Mouse (Mus musculus): ENCODE results near the gene Lrrc18. TPM values are rescaled to one million over a fixed set of nuclear protein-coding genes. Genes with fewer than 3 reads are reported as not detected.

Gene Lrrc18
- 0.13 and 0.25 TPM in 2 replicates for polyA plus RNA-seq (2015; fragmentation: Nextera tagmentation; extraction: Ambion mirVana)

DNA sequence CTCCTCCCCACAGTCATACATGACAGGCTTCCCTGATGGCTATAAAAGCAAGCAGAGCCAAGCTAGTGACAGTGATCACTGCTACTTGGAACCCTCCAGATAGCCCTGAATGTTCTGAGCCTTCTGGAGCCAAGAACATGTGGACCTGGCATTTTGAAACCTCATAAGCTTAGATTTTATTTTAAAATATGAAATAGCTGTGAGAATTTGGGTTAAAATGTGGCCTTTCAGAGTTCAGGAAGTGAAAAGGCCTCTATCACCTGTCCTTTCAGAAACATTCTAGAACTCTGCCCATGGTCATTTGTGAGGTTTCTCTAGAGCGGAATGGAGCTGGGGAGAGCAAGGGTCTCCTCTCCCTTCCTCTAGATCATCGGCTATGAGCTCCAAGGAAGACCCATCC is at the start of gene Lrrc18:
Gene Lrrc18, plus strand, starts transcription at position 301 of the 400 bp plus-strand sequence.
- no peaks in the 10 kb centered on the region for H3K27me3 ChIP-seq

DNA sequence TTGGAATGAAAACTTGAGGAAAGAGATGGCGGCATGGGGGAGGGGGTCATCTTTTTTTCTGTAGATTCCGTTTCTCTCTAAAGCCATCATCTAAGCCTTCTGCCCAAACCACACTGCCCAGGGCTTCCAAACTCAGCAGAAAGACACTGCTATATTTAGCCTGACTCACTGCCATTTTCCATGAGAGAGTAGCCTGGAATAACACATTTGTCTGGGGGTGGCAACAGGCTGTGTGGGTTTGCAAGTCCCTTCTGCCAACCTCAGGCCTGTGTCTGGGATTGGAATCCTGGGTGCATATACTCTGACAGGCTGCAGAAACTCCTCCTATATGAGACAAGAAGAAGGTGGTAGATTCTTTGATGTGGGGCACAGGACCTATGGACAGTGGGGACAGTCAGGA is 43.7 kb upstream of the Lrrc18 start:
- Histone ChIP-seq H3K9ac (no peak overlapping the region), H3K4me2 (no peak overlapping the region), H3K4me1 (replicated peaks) (peaks cover 20% of the 10 kb centered on the region), H3K27me3 (no peaks in the 10 kb centered on the region), H3K27ac (0 out of 2 replicates have a peak overlapping the region, but pooled peaks have one; percentile 3), H3K36me3 (no peaks in the 10 kb centered on the region), H3K4me3 (no peak overlapping the region), H3K9me3 (replicated peaks) (no peaks in the 10 kb centered on the region)
- WGBS: 78% methylated on average over 2 of the region's 2 CpGs
- no peak for ATAC-seq (replicated peaks; ENCODE audit: insufficient number of reproducible peaks, insufficient read depth, low FRiP score, low read depth)

More for the DNA sequence above, at the start of gene Lrrc18:
- peaks cover 12% of the 10 kb centered on the region for H3K4me1 ChIP-seq (replicated peaks)
- H3K9ac ChIP-seq: no peak within 1 kb of the TSS
- H3K9me3 ChIP-seq (replicated peaks): no peaks in the 10 kb centered on the region
- ATAC-seq (replicated peaks; ENCODE audit: insufficient number of reproducible peaks, insufficient read depth, low FRiP score, low read depth): no peak
- no peaks in the 10 kb centered on the region for H3K36me3 ChIP-seq
- H3K27ac ChIP-seq: no peak within 1 kb of the TSS
- 83% methylated on average over 2 of the region's 2 CpGs for WGBS
- H3K4me2 ChIP-seq: no peak within 1 kb of the TSS
- H3K4me3 ChIP-seq: no peak within 1 kb of the TSS

DNA sequence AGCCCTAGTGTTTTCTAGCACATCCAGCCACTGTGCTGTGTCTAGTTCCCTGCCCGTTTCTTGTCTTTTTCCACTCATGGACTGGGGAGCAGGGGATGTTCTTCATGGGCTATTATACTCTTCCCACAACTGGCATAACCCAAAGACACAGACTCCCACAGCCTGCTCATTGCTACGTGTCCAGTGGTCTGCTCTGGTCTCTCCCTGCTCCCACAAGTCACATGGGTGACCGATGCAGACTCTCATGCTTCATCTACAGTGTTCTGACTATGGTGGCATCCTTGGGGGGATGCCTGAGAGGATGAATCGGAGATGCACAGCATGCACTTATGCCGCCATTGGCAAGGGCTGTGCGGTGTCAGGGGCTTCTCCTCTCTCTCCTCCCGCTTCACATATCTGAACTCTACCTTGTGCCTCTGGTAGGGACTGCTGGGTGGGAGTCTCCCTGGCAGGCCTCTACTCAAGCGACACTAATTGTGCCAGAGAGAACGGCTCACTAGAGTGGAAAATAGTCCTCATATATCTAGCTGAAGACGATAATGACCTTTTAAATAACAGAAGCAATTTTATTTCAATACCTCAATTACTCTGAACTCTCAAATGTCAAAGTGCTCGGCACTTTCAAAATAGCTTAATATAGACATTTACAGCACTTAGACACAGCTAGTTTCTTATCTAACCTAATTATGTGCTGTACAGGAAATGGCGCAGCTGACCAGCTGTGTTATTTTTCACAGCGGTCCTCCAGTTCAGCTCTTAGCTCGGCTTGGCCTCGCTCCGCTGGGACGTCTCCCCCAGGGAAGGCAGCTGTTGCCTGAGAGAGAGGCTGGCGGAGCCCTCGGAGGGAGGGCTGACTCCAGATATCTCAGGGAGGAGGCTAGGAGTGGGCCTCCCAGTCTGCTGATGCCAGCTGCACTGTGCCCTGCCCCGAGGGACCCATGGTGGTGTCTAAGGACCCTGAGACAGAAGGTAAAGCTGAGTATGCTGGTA is 40.6 kb upstream of the Lrrc18 start:
- Histone ChIP-seq H3K27me3 (no peaks in the 10 kb centered on the region), H3K4me1 (replicated peaks) (peaks cover 25% of the 10 kb centered on the region), H3K4me2 (peak overlapping the region; percentile 30), H3K9me3 (replicated peaks) (no peaks in the 10 kb centered on the region), H3K9ac (no peak overlapping the region), H3K4me3 (no peak overlapping the region), H3K36me3 (no peaks in the 10 kb centered on the region), H3K27ac (peak overlapping the region; percentile 79)
- ATAC-seq (replicated peaks; ENCODE audit: insufficient number of reproducible peaks, insufficient read depth, low FRiP score, low read depth): peak; percentile 73
- WGBS: 35% methylated on average over 20 of the region's 20 CpGs

DNA sequence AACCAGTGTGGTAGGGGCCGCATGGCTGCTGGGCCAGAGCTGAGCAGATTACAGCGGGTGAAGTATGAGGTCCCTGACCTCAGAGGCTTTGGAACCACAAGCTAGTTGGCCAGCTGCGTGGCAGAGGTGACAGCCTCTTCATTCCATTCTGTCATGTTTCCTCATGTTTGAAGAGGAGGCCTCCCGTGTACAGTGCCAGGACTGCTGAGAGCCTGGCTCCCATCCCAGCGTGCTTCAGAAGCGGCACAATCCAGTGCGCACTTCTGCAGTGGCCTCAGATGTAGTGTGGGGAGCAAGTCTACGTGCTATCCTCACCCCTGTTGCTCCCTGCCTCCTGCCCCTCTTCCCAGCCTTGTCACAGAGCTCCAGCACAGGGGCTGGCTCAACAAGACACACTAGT is 34.7 kb upstream of the Lrrc18 start:
- no peaks in the 10 kb centered on the region for H3K9me3 ChIP-seq (replicated peaks)
- peak; percentile 95 for ATAC-seq (replicated peaks; ENCODE audit: insufficient number of reproducible peaks, insufficient read depth, low FRiP score, low read depth)
- H3K36me3 ChIP-seq: no peaks in the 10 kb centered on the region
- peak overlapping the region; percentile 93 for H3K27ac ChIP-seq
- peaks cover 51% of the 10 kb centered on the region for H3K4me1 ChIP-seq (replicated peaks)
- no peak overlapping the region for H3K4me3 ChIP-seq
- H3K9ac ChIP-seq: no peak overlapping the region; the same call in 1 of the 2 replicates
- peak overlapping the region; percentile 28; the same call in 1 of the 2 replicates for H3K4me2 ChIP-seq
- 25% methylated on average over 8 of the region's 8 CpGs for WGBS
- H3K27me3 ChIP-seq: no peaks in the 10 kb centered on the region

DNA sequence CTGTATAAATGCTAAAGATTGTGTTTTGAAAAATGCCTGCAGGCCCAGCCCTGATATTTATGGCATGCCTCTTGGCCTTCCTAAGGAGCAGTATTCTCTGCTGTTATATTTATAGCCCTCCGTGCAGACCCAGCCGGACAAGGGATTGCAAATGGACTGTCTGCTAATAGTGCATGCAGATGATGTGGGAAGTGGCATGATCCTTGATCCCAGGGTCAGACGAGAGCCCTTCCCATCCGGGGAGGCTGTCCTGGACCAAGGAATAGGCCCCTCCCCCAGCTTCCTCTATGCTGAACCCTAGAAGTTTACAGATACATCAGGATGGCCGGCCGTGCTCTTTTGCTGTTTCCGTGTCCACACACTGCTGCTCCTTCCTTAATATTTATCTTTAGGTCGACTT is 32.5 kb upstream of the Lrrc18 start:
- H3K27ac ChIP-seq: peak overlapping the region; percentile 93
- WGBS: 38% methylated on average over 8 of the region's 8 CpGs

DNA sequence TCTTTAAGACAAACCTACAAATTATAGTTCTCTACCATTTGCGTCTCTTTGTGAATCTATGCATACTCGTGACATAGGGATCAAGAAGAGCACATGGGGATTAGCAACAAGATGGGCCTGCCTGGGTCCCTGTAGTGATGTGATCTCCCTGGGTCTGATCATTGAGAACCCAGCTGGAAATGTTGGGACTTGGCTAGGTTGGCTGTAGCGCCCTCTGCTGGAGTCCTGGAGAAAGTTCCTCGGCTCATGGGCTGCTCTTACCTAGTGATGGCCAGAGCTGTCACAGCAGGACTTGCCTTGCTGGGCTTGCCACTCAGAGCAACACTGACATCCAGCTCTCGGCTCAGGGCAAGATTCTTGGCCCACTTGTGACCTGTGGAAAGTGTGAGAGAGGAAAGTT is 30.7 kb upstream of the Lrrc18 start:
- Histone ChIP-seq H3K9me3 (replicated peaks) (no peaks in the 10 kb centered on the region), H3K4me3 (no peak overlapping the region), H3K9ac (no peak overlapping the region), H3K4me2 (no peak overlapping the region), H3K36me3 (no peaks in the 10 kb centered on the region), H3K4me1 (replicated peaks) (peaks cover 56% of the 10 kb centered on the region), H3K27ac (no peak overlapping the region), H3K27me3 (no peaks in the 10 kb centered on the region)
- ATAC-seq (replicated peaks; ENCODE audit: insufficient number of reproducible peaks, insufficient read depth, low FRiP score, low read depth): no peak
- WGBS: 39% methylated on average over 5 of the region's 5 CpGs

More for the DNA sequence above, 32.5 kb upstream of the Lrrc18 start:
- ATAC-seq (replicated peaks; ENCODE audit: insufficient number of reproducible peaks, insufficient read depth, low FRiP score, low read depth): no peak
- Histone ChIP-seq H3K9ac (no peak overlapping the region), H3K36me3 (no peaks in the 10 kb centered on the region), H3K9me3 (replicated peaks) (no peaks in the 10 kb centered on the region), H3K4me3 (no peak overlapping the region), H3K27me3 (no peaks in the 10 kb centered on the region), H3K4me2 (no peak overlapping the region), H3K4me1 (replicated peaks) (peaks cover 61% of the 10 kb centered on the region)

DNA sequence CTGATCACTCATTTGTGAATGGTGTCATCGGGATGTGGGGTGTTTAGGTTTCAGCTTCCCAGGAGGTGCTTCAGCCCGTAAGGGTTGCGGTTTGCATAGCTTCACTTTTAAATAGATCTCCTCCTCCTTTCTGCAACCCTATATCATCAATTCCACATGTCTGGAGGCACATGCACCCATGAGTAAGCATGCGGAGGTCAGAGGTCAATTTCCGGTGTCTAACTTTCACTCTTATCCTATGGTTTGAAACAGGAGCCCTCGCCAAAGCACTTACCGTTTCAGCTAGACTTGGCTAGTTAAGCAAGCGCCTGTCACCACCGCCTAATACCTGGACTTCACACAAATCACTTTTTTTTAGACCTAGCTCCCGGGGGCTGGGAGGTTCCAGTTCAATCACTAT is 26.4 kb upstream of the Lrrc18 start:
- H3K9ac ChIP-seq: no peak overlapping the region
- ATAC-seq (replicated peaks; ENCODE audit: insufficient number of reproducible peaks, insufficient read depth, low FRiP score, low read depth): no peak
- H3K4me1 ChIP-seq (replicated peaks): peaks cover 18% of the 10 kb centered on the region
- no peak overlapping the region for H3K4me2 ChIP-seq
- H3K27me3 ChIP-seq: no peaks in the 10 kb centered on the region
- WGBS: 77% methylated on average over 10 of the region's 10 CpGs
- no peak overlapping the region for H3K4me3 ChIP-seq
- H3K36me3 ChIP-seq: no peaks in the 10 kb centered on the region
- H3K9me3 ChIP-seq (replicated peaks): no peaks in the 10 kb centered on the region
- no peak overlapping the region for H3K27ac ChIP-seq

DNA sequence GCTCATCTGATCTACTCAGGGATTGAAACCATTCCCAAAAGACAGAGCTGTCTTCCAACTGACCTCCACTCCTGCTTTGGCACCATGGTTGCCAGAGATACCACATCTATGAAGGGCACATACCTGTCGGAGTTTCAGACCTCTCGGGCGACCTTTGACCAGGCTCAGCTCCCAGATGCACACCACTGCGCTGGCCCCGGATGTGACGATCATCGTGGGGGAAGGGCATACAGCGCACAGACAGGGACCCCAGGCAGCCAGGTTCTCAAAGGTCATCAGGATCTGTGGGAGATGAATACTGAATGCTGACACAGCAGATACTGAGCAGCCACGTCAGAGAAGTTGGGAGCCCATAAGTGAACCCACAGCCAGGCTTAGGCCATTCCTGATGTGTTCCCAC is 20.5 kb upstream of the Lrrc18 start:
- Histone ChIP-seq H3K4me2 (no peak overlapping the region), H3K4me1 (replicated peaks) (no peaks in the 10 kb centered on the region), H3K36me3 (no peaks in the 10 kb centered on the region), H3K27me3 (no peaks in the 10 kb centered on the region), H3K4me3 (no peak overlapping the region), H3K9me3 (replicated peaks) (no peaks in the 10 kb centered on the region), H3K27ac (no peak overlapping the region), H3K9ac (no peak overlapping the region)
- 76% methylated on average over 9 of the region's 9 CpGs for WGBS
- ATAC-seq (replicated peaks; ENCODE audit: insufficient number of reproducible peaks, insufficient read depth, low FRiP score, low read depth): no peak

DNA sequence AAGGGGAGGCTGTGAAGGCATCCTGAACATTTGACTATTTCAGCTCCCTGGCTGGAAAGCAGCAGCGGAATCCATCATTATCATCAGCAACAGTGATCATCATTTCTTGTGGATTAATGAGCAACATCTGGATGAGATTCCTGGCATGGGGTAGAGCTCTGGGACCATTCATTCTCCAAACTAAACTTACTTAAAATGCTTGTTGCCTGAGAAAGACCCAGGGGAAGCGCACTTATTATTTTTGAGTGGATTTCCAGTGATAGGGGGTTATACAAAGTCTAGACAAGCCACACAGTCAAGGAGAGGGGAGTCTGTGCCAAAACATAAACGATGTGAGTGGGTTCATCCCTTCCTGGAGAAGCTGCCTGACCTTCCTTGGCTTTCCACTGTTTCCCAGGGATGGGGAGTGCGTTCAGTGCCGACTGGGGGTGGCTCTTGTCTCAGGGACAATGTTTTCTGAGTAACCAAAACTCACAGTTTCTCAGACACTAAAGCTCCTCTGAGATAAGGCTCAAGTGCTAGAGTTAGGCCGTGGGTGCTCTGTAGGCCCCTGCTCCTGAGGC is 6.9 kb upstream of the Lrrc18 start:
- H3K36me3 ChIP-seq: no peaks in the 10 kb centered on the region
- no peak overlapping the region for H3K4me2 ChIP-seq
- H3K27me3 ChIP-seq: no peaks in the 10 kb centered on the region
- no peak overlapping the region for H3K4me3 ChIP-seq
- 0 out of 2 replicates have a peak, but pooled peaks cover 3% of the 10 kb centered on the region for H3K4me1 ChIP-seq (replicated peaks)
- H3K27ac ChIP-seq: no peak overlapping the region
- 45% methylated on average over 6 of the region's 6 CpGs for WGBS
- H3K9ac ChIP-seq: no peak overlapping the region
- H3K9me3 ChIP-seq (replicated peaks): no peaks in the 10 kb centered on the region
- ATAC-seq (replicated peaks; ENCODE audit: insufficient number of reproducible peaks, insufficient read depth, low FRiP score, low read depth): peak; percentile 58; the same call in 1 of the 2 replicates

DNA sequence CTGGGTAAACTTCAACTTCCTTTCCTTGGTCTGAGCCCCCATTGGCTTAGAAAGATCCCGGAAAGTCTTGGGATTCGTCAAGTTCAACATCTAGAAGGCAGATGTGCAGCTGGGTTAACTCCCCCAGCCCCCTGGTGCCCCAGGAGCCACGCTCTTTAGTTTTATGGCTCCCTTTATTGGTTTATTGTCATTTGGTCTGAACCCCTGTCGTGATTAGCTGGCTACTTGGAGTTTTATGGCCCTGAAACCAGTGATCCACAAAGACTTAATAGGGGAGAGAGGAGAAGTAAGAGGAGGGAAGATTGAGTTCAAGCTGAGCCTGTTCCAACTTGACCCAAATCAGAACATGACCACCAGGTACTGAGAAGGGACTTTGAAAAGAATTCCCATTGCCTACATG is 4.5 kb upstream of the Lrrc18 start:
- no peaks in the 10 kb centered on the region for H3K9me3 ChIP-seq (replicated peaks)
- 80% methylated on average over 4 of the region's 4 CpGs for WGBS
- H3K4me2 ChIP-seq: no peak overlapping the region
- H3K27me3 ChIP-seq: no peaks in the 10 kb centered on the region
- no peak overlapping the region for H3K4me3 ChIP-seq
- ATAC-seq (replicated peaks; ENCODE audit: insufficient number of reproducible peaks, insufficient read depth, low FRiP score, low read depth): no peak
- H3K9ac ChIP-seq: no peak overlapping the region
- H3K4me1 ChIP-seq (replicated peaks): 0 out of 2 replicates have a peak, but pooled peaks cover 3% of the 10 kb centered on the region
- H3K27ac ChIP-seq: no peak overlapping the region
- no peaks in the 10 kb centered on the region for H3K36me3 ChIP-seq

DNA sequence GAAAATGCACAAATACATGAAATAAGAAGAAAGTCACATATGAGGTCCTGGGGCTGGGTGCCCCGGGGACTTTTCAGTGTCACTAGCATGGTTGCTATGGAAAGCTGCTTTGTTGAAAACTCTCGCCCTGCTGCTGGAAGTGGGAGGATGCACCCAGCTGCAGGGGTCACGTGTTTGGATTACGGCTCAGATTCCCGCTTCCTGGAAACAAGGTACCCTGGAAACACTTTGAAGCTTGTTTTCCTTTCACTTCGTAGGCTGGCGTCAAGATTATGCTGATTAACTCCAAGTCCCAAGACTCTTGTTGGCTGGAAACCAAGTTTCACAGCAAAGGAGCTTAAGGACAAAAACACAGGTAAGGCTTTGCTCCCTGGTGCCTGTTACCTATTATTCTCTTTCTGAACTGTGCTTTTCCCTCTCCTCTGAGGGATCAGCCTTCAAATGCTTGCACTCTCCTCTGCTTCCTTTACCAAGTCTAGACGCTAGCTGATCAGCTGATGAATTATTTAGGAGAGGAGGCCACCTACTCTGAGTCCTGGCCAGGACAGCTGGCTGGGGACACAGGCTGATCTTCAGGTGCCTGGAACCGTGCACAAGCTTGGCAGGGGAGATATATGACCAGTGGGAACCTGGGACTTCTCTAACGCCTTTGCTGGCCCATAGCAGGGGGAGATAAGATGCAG is 3.9 kb downstream of the Lrrc18 start:
- H3K4me2 ChIP-seq: peak overlapping the region; percentile 48
- 11% methylated on average over 10 of the region's 10 CpGs for WGBS
- peak overlapping the region; percentile 49; the same call in 1 of the 2 replicates for H3K27ac ChIP-seq
- H3K4me1 ChIP-seq (replicated peaks): peaks cover 12% of the 10 kb centered on the region
- no peaks in the 10 kb centered on the region for H3K9me3 ChIP-seq (replicated peaks)
- no peak for ATAC-seq (replicated peaks; ENCODE audit: insufficient number of reproducible peaks, insufficient read depth, low FRiP score, low read depth)
- H3K36me3 ChIP-seq: no peaks in the 10 kb centered on the region
- H3K27me3 ChIP-seq: no peaks in the 10 kb centered on the region
- H3K9ac ChIP-seq: no peak overlapping the region
- peak overlapping the region; percentile 21 for H3K4me3 ChIP-seq
